ENCODE assay signal across 9 mouse cellular contexts in the genomic region with DNA sequence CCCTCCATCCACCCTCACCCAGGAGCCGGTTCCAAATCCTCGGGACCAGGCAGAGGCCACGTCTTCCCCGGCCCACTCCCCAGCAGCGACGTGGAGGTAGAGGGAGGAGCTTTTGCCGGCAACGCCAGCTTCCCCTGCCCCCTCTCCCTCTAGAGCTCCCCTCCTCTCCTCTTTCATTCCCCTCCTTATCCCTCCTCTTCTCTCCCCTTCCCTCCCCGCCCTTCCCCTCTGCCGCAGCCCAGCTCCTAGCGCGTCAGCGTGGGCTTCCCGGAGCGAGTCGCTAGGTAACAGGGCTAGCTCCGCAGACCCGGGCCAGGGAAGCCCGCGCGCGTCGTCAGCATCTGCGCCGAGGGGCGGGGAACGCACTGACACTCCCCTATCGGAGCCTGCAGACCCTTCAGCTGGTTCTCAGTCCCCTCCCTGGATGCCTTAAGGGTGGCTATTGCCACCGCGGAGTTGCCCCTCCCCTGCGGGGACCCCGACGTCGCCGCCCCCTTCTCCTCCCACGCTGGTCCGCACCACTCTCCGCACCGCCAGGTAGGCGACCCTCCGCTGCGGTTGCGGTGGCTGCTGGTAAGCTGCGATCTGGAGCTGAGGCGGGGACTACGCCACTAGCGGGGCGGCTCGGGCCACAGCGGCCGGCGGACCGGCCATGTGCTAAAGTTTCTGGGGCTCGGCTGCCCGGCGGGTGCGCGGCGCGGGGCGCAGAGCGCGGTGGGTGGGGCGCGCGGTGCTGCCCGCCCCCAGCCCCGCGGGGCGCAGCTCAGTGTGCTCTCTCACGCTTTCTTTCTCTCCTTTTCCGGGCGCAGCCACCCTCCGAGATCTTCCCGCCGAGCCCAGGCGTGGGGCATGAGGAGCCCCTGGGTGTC. TPM values are rescaled to one million over a fixed set of nuclear protein-coding genes. Genes with fewer than 3 reads are reported as not detected.
DNase-seq lines count a peak whose midpoint lies in the region; ATAC-seq and TF ChIP-seq lines count a peak whose summit lies in the region.
"Had no signal": no experiment of that assay in that cellular context is flagged by ENCODE, and none has a peak within 500 bp of the region (broad histone marks: within the 10 kb centered on the region; RNA-seq: fewer than 3 reads in every experiment).

No protein-coding gene starts in this region.

- H3K4me2 ChIP-seq in embryonic facial prominence, embryonic 13.5 days = peak overlapping the region; percentile 100
- H3K4me2 ChIP-seq in kidney, postnatal 0 days (ENCODE audit: low read length) = peak overlapping the region; percentile 95
- peak overlapping the region; percentile 67 for H3K4me2 ChIP-seq in liver, embryonic 12.5 days

- H3K36me3 ChIP-seq in embryonic facial prominence, embryonic 13.5 days = no peaks in the 10 kb centered on the region
- no peaks in the 10 kb centered on the region for H3K36me3 ChIP-seq in kidney, postnatal 0 days (ENCODE audit: insufficient read depth, low read length)
- H3K36me3 ChIP-seq in liver, embryonic 12.5 days = no peaks in the 10 kb centered on the region

- no peak overlapping the region for H3K27ac ChIP-seq in embryonic facial prominence, embryonic 13.5 days
- H3K27ac ChIP-seq in kidney, postnatal 0 days = no peak overlapping the region
- H3K27ac ChIP-seq in liver, embryonic 12.5 days = no peak overlapping the region

- DNase-seq in adrenal gland, postnatal 25 days = peak; percentile 10
- no peak for DNase-seq in adrenal gland, postnatal 4 days (ENCODE audit: low spot score in 2 of 2)
- DNase-seq in Muller cell, postnatal 12 days (ENCODE audit: inconsistent ontology term) = peak; percentile 49
- peak; percentile 38 for DNase-seq in kidney, postnatal 0 days (ENCODE audit: low spot score)
- DNase-seq in right cerebral cortex, postnatal 25 days = peak; percentile 77
- DNase-seq in c-Kit-positive CD71-positive TER-119-positive erythroid progenitor cells, embryonic 14.5 days (ENCODE audit: low spot score) = no peak

- ATAC-seq in embryonic facial prominence, embryonic 13.5 days (ENCODE audit: insufficient number of reproducible peaks, insufficient read depth, low FRiP score, low TSS enrichment, low read depth) = peak; percentile 66
- peak; percentile 46; the same call in 1 of the 2 replicates for ATAC-seq in kidney, postnatal 0 days (replicated peaks; ENCODE audit: low FRiP score, low read depth)
- no peak for ATAC-seq in liver, embryonic 12.5 days

- WGBS in embryonic facial prominence, embryonic 13.5 days = under 1% methylated on average over 74 of the region's 77 CpGs
- WGBS in kidney, postnatal 0 days = under 1% methylated on average over 75 of the region's 77 CpGs
- WGBS in liver, embryonic 12.5 days (ENCODE audit: insufficient replicate concordance) = 2% methylated on average over 59 of the region's 77 CpGs

- peaks cover 59% of the 10 kb centered on the region for H3K27me3 ChIP-seq in embryonic facial prominence, embryonic 13.5 days
- H3K27me3 ChIP-seq in kidney, postnatal 0 days (ENCODE audit: insufficient read depth, low read length) = peaks cover 12% of the 10 kb centered on the region; the same call in 1 of the 2 replicates
- peaks cover 53% of the 10 kb centered on the region for H3K27me3 ChIP-seq in liver, embryonic 12.5 days (replicated peaks)

- TF ChIP-seq CTCF in kidney, postnatal 0 days (IDR thresholded peaks at IDR 0.05; ENCODE audit: low read depth) = no peak

- no peaks in the 10 kb centered on the region for H3K9me3 ChIP-seq in embryonic facial prominence, embryonic 13.5 days
- no peaks in the 10 kb centered on the region for H3K9me3 ChIP-seq in kidney, postnatal 0 days (replicated peaks; ENCODE audit: low read length)
- H3K9me3 ChIP-seq in liver, embryonic 12.5 days (replicated peaks) = no peaks in the 10 kb centered on the region

- peak overlapping the region; percentile 71 for H3K4me3 ChIP-seq in embryonic facial prominence, embryonic 13.5 days
- peak overlapping the region; percentile 47 for H3K4me3 ChIP-seq in kidney, postnatal 0 days (replicated peaks; ENCODE audit: low read depth, low read length)
- peak overlapping the region; percentile 48 for H3K4me3 ChIP-seq in liver, embryonic 12.5 days

- peak overlapping the region; percentile 68 for H3K9ac ChIP-seq in embryonic facial prominence, embryonic 13.5 days
- no peak overlapping the region for H3K9ac ChIP-seq in kidney, postnatal 0 days (ENCODE audit: low read depth, low read length)
- no peak overlapping the region for H3K9ac ChIP-seq in liver, embryonic 12.5 days

- H3K4me1 ChIP-seq in embryonic facial prominence, embryonic 13.5 days = peaks cover 12% of the 10 kb centered on the region
- no peaks in the 10 kb centered on the region; the same call in 1 of the 2 replicates for H3K4me1 ChIP-seq in kidney, postnatal 0 days (replicated peaks; ENCODE audit: insufficient read depth, low read length)
- H3K4me1 ChIP-seq in liver, embryonic 12.5 days = no peaks in the 10 kb centered on the region

RNA-seq across cellular contexts. Expression of a gene that starts 3.0 kb away (rescaled TPM):
- 0.49 and 0.81 TPM in 2 replicates for total RNA-seq in adrenal gland, postnatal 25 days (2021)
- under 1 TPM; 0.48 to 0.59 TPM for total RNA-seq in adrenal gland, postnatal 4 days (2021)
- polyA plus RNA-seq in embryonic facial prominence, embryonic 13.5 days (2015; fragmentation: Nextera tagmentation; extraction: Ambion mirVana) = 0.18 and 0.25 TPM in 2 replicates
- polyA plus RNA-seq in kidney, postnatal 0 days (2015; fragmentation: Nextera tagmentation; extraction: Ambion mirVana) = 0.11 and 0.12 TPM in 2 replicates
- 0.07 TPM in 1 of 2 replicates, not detected in the other for polyA plus RNA-seq in liver, embryonic 12.5 days (2016; fragmentation: Nextera tagmentation; extraction: Ambion mirVana)
- total RNA-seq: hematopoietic stem cell, adult 5-6 weeks had no signal

Comparison
In these comparisons a context has a peak if more than half of its experiments do, and no peak if none do; other contexts are left out.
1. DNase-seq: peak in adrenal gland, postnatal 25 days (single experiment), Muller cell, postnatal 12 days (single experiment), kidney, postnatal 0 days (single experiment) and right cerebral cortex, postnatal 25 days (single experiment); none in adrenal gland, postnatal 4 days (0 of 2) and c-Kit-positive CD71-positive TER-119-positive erythroid progenitor cells, embryonic 14.5 days (single experiment).
2. Peak in every context shown above with its lines, with median percentiles within 50 percentile points of each other: H3K4me2 ChIP-seq and H3K4me3 ChIP-seq.